Mouse (Mus musculus): ENCODE data around the gene Olfr1493-ps1. TPM values are rescaled to one million over a fixed set of nuclear protein-coding genes. Genes with fewer than 3 reads are reported as not detected.

The Olfr1493-ps1 gene
- polyA plus RNA-seq (2012; fragmentation: generic; extraction: Trizol) = not detected

DNA sequence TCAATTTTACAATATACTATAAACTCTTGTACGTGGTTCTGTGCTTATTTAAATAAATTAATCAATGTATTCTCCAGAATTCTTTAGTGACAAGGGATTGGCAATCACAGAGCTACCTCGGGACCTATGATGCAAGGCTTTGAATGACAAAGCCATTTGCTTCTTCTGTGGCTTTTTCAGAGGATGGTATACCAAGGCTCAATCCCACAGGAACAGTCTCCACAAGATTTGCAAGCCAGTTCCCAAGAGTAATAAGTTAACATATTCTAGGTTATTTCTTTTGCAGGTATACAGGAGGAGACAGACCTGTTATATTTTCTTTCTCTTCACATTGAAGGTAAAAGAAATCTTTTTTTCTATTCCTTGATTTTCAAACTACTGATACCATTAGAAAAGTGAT lies at the start of gene Olfr1493-ps1:
Gene Olfr1493-ps1, plus strand, starts transcription at position 301 of the 400 bp plus-strand sequence.
- no peak within 1 kb of the TSS for H3K4me3 ChIP-seq
- H3ac ChIP-seq (ENCODE audit: control insufficient read depth, insufficient read length) = no peak within 1 kb of the TSS
- H3K4me2 ChIP-seq (ENCODE audit: low read depth) = no peak within 1 kb of the TSS
- H3K36me3 ChIP-seq (ENCODE audit: control insufficient read depth, insufficient read depth) = no peaks in the 10 kb centered on the region
- no peaks in the 10 kb centered on the region for H3K79me2 ChIP-seq (ENCODE audit: control insufficient read depth, insufficient read depth)
- TF ChIP-seq REST (IDR thresholded peaks at IDR 0.05; ENCODE audit: insufficient read depth, insufficient read length) (no peak), MAX (IDR thresholded peaks at IDR 0.05; ENCODE audit: low read depth) (no peak), POLR2A (IDR thresholded peaks at IDR 0.05; ENCODE audit: insufficient read length, low read depth) (no peak), TCF12 (IDR thresholded peaks at IDR 0.05; ENCODE audit: insufficient read depth, poor library complexity, severe bottlenecking) (no peak), E2F4 (IDR thresholded peaks at IDR 0.05; ENCODE audit: insufficient read depth) (no peak), MYOG (IDR thresholded peaks at IDR 0.05; ENCODE audit: control insufficient read depth in 1 of 3, insufficient read depth in 1 of 3, insufficient read length in 2 of 3, low read depth in 2 of 3) (no peak), POLR2AphosphoS2 (IDR thresholded peaks at IDR 0.05; ENCODE audit: insufficient read length, low read depth) (no peak), MYOD1 (IDR thresholded peaks at IDR 0.05; ENCODE audit: control insufficient read depth in 1 of 3, insufficient read length in 2 of 3, low read depth in 2 of 3) (no peak), SRF (IDR thresholded peaks at IDR 0.05; ENCODE audit: control insufficient read depth, insufficient read length, low read depth) (no peak), CEBPB (IDR thresholded peaks at IDR 0.05; ENCODE audit: insufficient read depth, poor library complexity, severe bottlenecking) (no peak), TCF3 (IDR thresholded peaks at IDR 0.05; ENCODE audit: insufficient read length, low read depth) (no peak), USF1 (IDR thresholded peaks at IDR 0.05; ENCODE audit: low read depth) (no peak)
- H3K27me3 ChIP-seq (ENCODE audit: control insufficient read depth, insufficient read depth, insufficient read length) = no peaks in the 10 kb centered on the region

DNA sequence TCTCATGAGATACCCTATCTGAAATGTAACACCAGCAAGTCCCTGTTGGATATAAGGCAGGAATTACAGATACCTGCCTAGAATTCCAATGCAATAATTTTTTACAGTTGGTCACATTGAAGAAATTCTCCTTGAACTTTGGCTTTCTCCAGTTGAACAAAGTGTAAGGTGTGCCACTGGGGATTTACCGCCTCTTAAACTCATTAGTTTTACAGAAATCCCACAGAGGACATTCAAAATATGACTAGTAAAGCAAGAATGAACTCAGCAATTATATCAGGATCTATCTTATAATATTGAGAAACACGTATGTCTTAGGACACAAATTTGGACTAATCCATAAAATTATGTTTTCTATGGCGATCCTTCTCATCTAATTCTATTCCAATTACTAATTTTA lies 26.1 kb upstream of the Olfr1493-ps1 start, which contains the start of gene Olfr1491:
Gene Olfr1491, plus strand, starts transcription at position 301 of the 400 bp plus-strand sequence.
- no peaks in the 10 kb centered on the region for H3K79me2 ChIP-seq (ENCODE audit: control insufficient read depth, insufficient read depth)
- no peak within 1 kb of the TSS for H3K4me2 ChIP-seq (ENCODE audit: low read depth)
- H3K27me3 ChIP-seq (ENCODE audit: control insufficient read depth, insufficient read depth, insufficient read length) = no peaks in the 10 kb centered on the region
- H3K4me3 ChIP-seq = no peak within 1 kb of the TSS
- TF ChIP-seq CEBPB (IDR thresholded peaks at IDR 0.05; ENCODE audit: insufficient read depth, poor library complexity, severe bottlenecking) (no peak), POLR2AphosphoS2 (IDR thresholded peaks at IDR 0.05; ENCODE audit: insufficient read length, low read depth) (no peak), POLR2A (IDR thresholded peaks at IDR 0.05; ENCODE audit: insufficient read length, low read depth) (no peak), MYOG (IDR thresholded peaks at IDR 0.05; ENCODE audit: control insufficient read depth in 1 of 3, insufficient read depth in 1 of 3, insufficient read length in 2 of 3, low read depth in 2 of 3) (no peak), USF1 (IDR thresholded peaks at IDR 0.05; ENCODE audit: low read depth) (no peak), TCF12 (IDR thresholded peaks at IDR 0.05; ENCODE audit: insufficient read depth, poor library complexity, severe bottlenecking) (no peak), MYOD1 (IDR thresholded peaks at IDR 0.05; ENCODE audit: control insufficient read depth in 1 of 3, insufficient read length in 2 of 3, low read depth in 2 of 3) (no peak)
- H3ac ChIP-seq (ENCODE audit: control insufficient read depth, insufficient read length) = no peak within 1 kb of the TSS
- H3K36me3 ChIP-seq (ENCODE audit: control insufficient read depth, insufficient read depth) = no peaks in the 10 kb centered on the region

DNA sequence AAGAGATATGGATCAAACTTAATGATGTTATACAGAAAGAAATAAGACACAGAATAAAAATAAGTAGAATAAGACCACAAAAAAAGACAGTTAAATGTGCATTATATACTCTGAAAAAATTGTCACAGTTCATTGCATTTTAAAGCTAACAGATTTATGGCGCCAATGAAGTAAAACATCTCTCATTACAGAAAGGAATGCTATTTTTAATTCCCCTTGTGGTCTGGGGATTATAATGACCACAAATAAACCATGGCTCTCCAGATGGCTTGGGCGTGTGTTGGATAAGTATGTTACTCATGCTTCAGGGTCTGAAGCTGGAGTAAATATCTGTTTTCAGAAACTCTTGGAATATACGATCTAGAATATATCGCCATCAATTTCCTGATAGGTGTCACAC lies 16.4 kb downstream of the Olfr1493-ps1 start, which contains the start of gene Olfr1494:
Gene Olfr1494, plus strand, starts transcription at position 301 of the 400 bp plus-strand sequence.
- TF ChIP-seq SRF (IDR thresholded peaks at IDR 0.05; ENCODE audit: control insufficient read depth, insufficient read length, low read depth) = no peak
- TF ChIP-seq USF1 (IDR thresholded peaks at IDR 0.05; ENCODE audit: low read depth) = no peak
- no peak for TF ChIP-seq MYOG (IDR thresholded peaks at IDR 0.05; ENCODE audit: control insufficient read depth in 1 of 3, insufficient read depth in 1 of 3, insufficient read length in 2 of 3, low read depth in 2 of 3)
- no peak for TF ChIP-seq CEBPB (IDR thresholded peaks at IDR 0.05; ENCODE audit: insufficient read depth, poor library complexity, severe bottlenecking)
- no peak for TF ChIP-seq TCF12 (IDR thresholded peaks at IDR 0.05; ENCODE audit: insufficient read depth, poor library complexity, severe bottlenecking)
- TF ChIP-seq E2F4 (IDR thresholded peaks at IDR 0.05; ENCODE audit: insufficient read depth) = no peak
- TF ChIP-seq REST (IDR thresholded peaks at IDR 0.05; ENCODE audit: insufficient read depth, insufficient read length) = no peak
- TF ChIP-seq POLR2AphosphoS2 (IDR thresholded peaks at IDR 0.05; ENCODE audit: insufficient read length, low read depth) = no peak
- TF ChIP-seq POLR2A (IDR thresholded peaks at IDR 0.05; ENCODE audit: insufficient read length, low read depth) = no peak
- no peak for TF ChIP-seq MYOD1 (IDR thresholded peaks at IDR 0.05; ENCODE audit: control insufficient read depth in 1 of 3, insufficient read length in 2 of 3, low read depth in 2 of 3)
- TF ChIP-seq TCF3 (IDR thresholded peaks at IDR 0.05; ENCODE audit: insufficient read length, low read depth) = no peak
- TF ChIP-seq MAX (IDR thresholded peaks at IDR 0.05; ENCODE audit: low read depth) = no peak
- Histone ChIP-seq H3K36me3 (ENCODE audit: control insufficient read depth, insufficient read depth) (no peaks in the 10 kb centered on the region), H3ac (ENCODE audit: control insufficient read depth, insufficient read length) (no peak within 1 kb of the TSS), H3K27me3 (ENCODE audit: control insufficient read depth, insufficient read depth, insufficient read length) (no peaks in the 10 kb centered on the region), H3K79me2 (ENCODE audit: control insufficient read depth, insufficient read depth) (no peaks in the 10 kb centered on the region), H3K4me2 (ENCODE audit: low read depth) (no peak within 1 kb of the TSS), H3K4me3 (no peak within 1 kb of the TSS)

DNA sequence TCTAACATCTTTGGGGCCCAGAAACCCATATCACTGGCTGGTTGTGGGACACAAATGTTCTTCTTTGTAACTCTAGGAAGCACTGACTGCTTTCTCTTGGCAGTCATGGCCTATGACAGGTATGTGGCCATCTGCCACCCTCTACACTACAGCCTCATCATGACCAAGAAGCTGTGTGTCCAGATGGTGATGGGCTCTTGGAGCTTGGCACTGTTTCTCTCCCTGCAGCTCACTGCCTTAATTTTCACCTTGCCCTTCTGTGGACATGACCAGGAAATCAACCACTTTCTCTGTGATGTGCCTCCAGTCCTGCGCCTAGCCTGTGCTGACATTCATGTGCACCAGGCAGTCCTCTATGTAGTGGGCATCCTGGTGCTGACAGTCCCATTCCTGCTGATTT lies 26.3 kb downstream of the Olfr1493-ps1 start:
- H3K4me2 ChIP-seq (ENCODE audit: low read depth) = no peak overlapping the region
- H3K79me2 ChIP-seq (ENCODE audit: control insufficient read depth, insufficient read depth) = no peaks in the 10 kb centered on the region
- no peak overlapping the region for H3K4me3 ChIP-seq
- H3K27me3 ChIP-seq (ENCODE audit: control insufficient read depth, insufficient read depth, insufficient read length) = no peaks in the 10 kb centered on the region
- H3ac ChIP-seq (ENCODE audit: control insufficient read depth, insufficient read length) = no peak overlapping the region
- no peaks in the 10 kb centered on the region for H3K36me3 ChIP-seq (ENCODE audit: control insufficient read depth, insufficient read depth)
- no peak for TF ChIP-seq MYOG (IDR thresholded peaks at IDR 0.05; ENCODE audit: control insufficient read depth in 1 of 3, insufficient read depth in 1 of 3, insufficient read length in 2 of 3, low read depth in 2 of 3)
- no peak for TF ChIP-seq USF1 (IDR thresholded peaks at IDR 0.05; ENCODE audit: low read depth)
- no peak for TF ChIP-seq MYOD1 (IDR thresholded peaks at IDR 0.05; ENCODE audit: control insufficient read depth in 1 of 3, insufficient read length in 2 of 3, low read depth in 2 of 3)
- TF ChIP-seq CEBPB (IDR thresholded peaks at IDR 0.05; ENCODE audit: insufficient read depth, poor library complexity, severe bottlenecking) = no peak
- TF ChIP-seq REST (IDR thresholded peaks at IDR 0.05; ENCODE audit: insufficient read depth, insufficient read length) = no peak
- TF ChIP-seq POLR2A (IDR thresholded peaks at IDR 0.05; ENCODE audit: insufficient read length, low read depth) = no peak
- TF ChIP-seq POLR2AphosphoS2 (IDR thresholded peaks at IDR 0.05; ENCODE audit: insufficient read length, low read depth) = no peak
- TF ChIP-seq E2F4 (IDR thresholded peaks at IDR 0.05; ENCODE audit: insufficient read depth) = no peak

All from myocyte (in vitro differentiated cells).